Mouse (Mus musculus): Measurements from ENCODE around the gene Fkbp5. TPM values are rescaled to one million over a fixed set of nuclear protein-coding genes. Genes with fewer than 3 reads are reported as not detected.

Fkbp5 gene
- polyA plus RNA-seq, 1 experiment: 185 TPM

- H3K27ac ChIP-seq (ENCODE audit: insufficient read depth, low read depth, low read length): no peak overlapping the region
- TF ChIP-seq POLR2A (IDR thresholded peaks at IDR 0.05; ENCODE audit: insufficient read depth, low read depth, low read length) (no peak), CTCF (IDR thresholded peaks at IDR 0.05; ENCODE audit: insufficient read depth, low read depth, low read length) (no peak)
- WGBS: 55% methylated on average over 7 of the region's 7 CpGs
- H3K4me1 ChIP-seq (ENCODE audit: control insufficient read depth, insufficient read depth, low read length): peaks cover 2% of the 10 kb centered on the region; the same call in 1 of the 2 replicates
- H3K4me3 ChIP-seq (ENCODE audit: insufficient read depth, low read depth, low read length): no peak overlapping the region
These were observed 53.5 kb downstream of the Fkbp5 start for GRCm38 (mm10) chr17:28463701-28464443.

GRCm38 (mm10) chr17:28460388-28460787 is 56.9 kb downstream of the Fkbp5 start:
- H3K4me1 ChIP-seq (ENCODE audit: control insufficient read depth, insufficient read depth, low read length): peaks cover 2% of the 10 kb centered on the region; the same call in 1 of the 2 replicates
- no peak overlapping the region for H3K4me3 ChIP-seq (ENCODE audit: insufficient read depth, low read depth, low read length)
- no peak overlapping the region for H3K27ac ChIP-seq (ENCODE audit: insufficient read depth, low read depth, low read length)
- TF ChIP-seq CTCF (IDR thresholded peaks at IDR 0.05; ENCODE audit: insufficient read depth, low read depth, low read length): no peak
- no peak for TF ChIP-seq POLR2A (IDR thresholded peaks at IDR 0.05; ENCODE audit: insufficient read depth, low read depth, low read length)
- 94% methylated on average over 1 of the region's 1 CpGs for WGBS

GRCm38 (mm10) chr17:28455098-28455497 is 62.2 kb downstream of the Fkbp5 start:
- WGBS: 35% methylated on average over 4 of the region's 4 CpGs
- no peak overlapping the region for H3K27ac ChIP-seq (ENCODE audit: insufficient read depth, low read depth, low read length)
- no peak overlapping the region for H3K4me3 ChIP-seq (ENCODE audit: insufficient read depth, low read depth, low read length)
- peaks cover 7% of the 10 kb centered on the region for H3K4me1 ChIP-seq (ENCODE audit: control insufficient read depth, insufficient read depth, low read length)
- TF ChIP-seq CTCF (IDR thresholded peaks at IDR 0.05; ENCODE audit: insufficient read depth, low read depth, low read length) (no peak), POLR2A (IDR thresholded peaks at IDR 0.05; ENCODE audit: insufficient read depth, low read depth, low read length) (no peak)

GRCm38 (mm10) chr17:28452889-28453288 is 64.4 kb downstream of the Fkbp5 start:
- H3K27ac ChIP-seq (ENCODE audit: insufficient read depth, low read depth, low read length): no peak overlapping the region

GRCm38 (mm10) chr17:28451914-28452313 is 65.4 kb downstream of the Fkbp5 start:
- TF ChIP-seq POLR2A (IDR thresholded peaks at IDR 0.05; ENCODE audit: insufficient read depth, low read depth, low read length) (no peak), CTCF (IDR thresholded peaks at IDR 0.05; ENCODE audit: insufficient read depth, low read depth, low read length) (no peak)
- WGBS: 81% methylated on average over 3 of the region's 3 CpGs

More at GRCm38 (mm10) chr17:28452889-28453288, 64.4 kb downstream of the Fkbp5 start:
- Histone ChIP-seq H3K4me3 (ENCODE audit: insufficient read depth, low read depth, low read length) (no peak overlapping the region), H3K4me1 (ENCODE audit: control insufficient read depth, insufficient read depth, low read length) (peaks cover 7% of the 10 kb centered on the region)
- WGBS: 61% methylated on average over 6 of the region's 6 CpGs
- no peak for TF ChIP-seq POLR2A (IDR thresholded peaks at IDR 0.05; ENCODE audit: insufficient read depth, low read depth, low read length)
- no peak for TF ChIP-seq CTCF (IDR thresholded peaks at IDR 0.05; ENCODE audit: insufficient read depth, low read depth, low read length)

GRCm38 (mm10) chr17:28451487-28451886 is 65.8 kb downstream of the Fkbp5 start:
- Histone ChIP-seq H3K4me3 (ENCODE audit: insufficient read depth, low read depth, low read length) (no peak overlapping the region), H3K27ac (ENCODE audit: insufficient read depth, low read depth, low read length) (no peak overlapping the region), H3K4me1 (ENCODE audit: control insufficient read depth, insufficient read depth, low read length) (peaks cover 9% of the 10 kb centered on the region)
- 64% methylated on average over 5 of the region's 5 CpGs for WGBS
- TF ChIP-seq POLR2A (IDR thresholded peaks at IDR 0.05; ENCODE audit: insufficient read depth, low read depth, low read length) (no peak), CTCF (IDR thresholded peaks at IDR 0.05; ENCODE audit: insufficient read depth, low read depth, low read length) (no peak)

More at GRCm38 (mm10) chr17:28451914-28452313, 65.4 kb downstream of the Fkbp5 start:
- no peak overlapping the region for H3K4me3 ChIP-seq (ENCODE audit: insufficient read depth, low read depth, low read length)
- H3K4me1 ChIP-seq (ENCODE audit: control insufficient read depth, insufficient read depth, low read length): peaks cover 9% of the 10 kb centered on the region
- H3K27ac ChIP-seq (ENCODE audit: insufficient read depth, low read depth, low read length): no peak overlapping the region

- H3K4me3 ChIP-seq (ENCODE audit: insufficient read depth, low read depth, low read length): no peak overlapping the region
- 79% methylated on average over 6 of the region's 6 CpGs for WGBS
- peaks cover 9% of the 10 kb centered on the region for H3K4me1 ChIP-seq (ENCODE audit: control insufficient read depth, insufficient read depth, low read length)
- TF ChIP-seq POLR2A (IDR thresholded peaks at IDR 0.05; ENCODE audit: insufficient read depth, low read depth, low read length): no peak
- TF ChIP-seq CTCF (IDR thresholded peaks at IDR 0.05; ENCODE audit: insufficient read depth, low read depth, low read length): no peak
- H3K27ac ChIP-seq (ENCODE audit: insufficient read depth, low read depth, low read length): no peak overlapping the region
These were observed 69.1 kb downstream of the Fkbp5 start for GRCm38 (mm10) chr17:28448225-28448624.

- TF ChIP-seq POLR2A (IDR thresholded peaks at IDR 0.05; ENCODE audit: insufficient read depth, low read depth, low read length) (no peak), CTCF (IDR thresholded peaks at IDR 0.05; ENCODE audit: insufficient read depth, low read depth, low read length) (no peak)
- Histone ChIP-seq H3K4me1 (ENCODE audit: control insufficient read depth, insufficient read depth, low read length) (peaks cover 7% of the 10 kb centered on the region), H3K27ac (ENCODE audit: insufficient read depth, low read depth, low read length) (peak overlapping the region; percentile 28; the same call in 1 of the 2 replicates), H3K4me3 (ENCODE audit: insufficient read depth, low read depth, low read length) (no peak overlapping the region)
- 52% methylated on average over 7 of the region's 7 CpGs for WGBS
These were observed 69.5 kb downstream of the Fkbp5 start for GRCm38 (mm10) chr17:28447789-28448188.

GRCm38 (mm10) chr17:28446820-28447168 is 70.5 kb downstream of the Fkbp5 start:
- Histone ChIP-seq H3K4me1 (ENCODE audit: control insufficient read depth, insufficient read depth, low read length) (peaks cover 5% of the 10 kb centered on the region), H3K27ac (ENCODE audit: insufficient read depth, low read depth, low read length) (no peak overlapping the region), H3K4me3 (ENCODE audit: insufficient read depth, low read depth, low read length) (no peak overlapping the region)
- TF ChIP-seq CTCF (IDR thresholded peaks at IDR 0.05; ENCODE audit: insufficient read depth, low read depth, low read length) (no peak), POLR2A (IDR thresholded peaks at IDR 0.05; ENCODE audit: insufficient read depth, low read depth, low read length) (no peak)
- WGBS: 83% methylated on average over 5 of the region's 5 CpGs

All from olfactory bulb, adult 2 months (tissue).